Mouse (Mus musculus): Measurements from ENCODE around the gene Etd. TPM values are rescaled to one million over a fixed set of nuclear protein-coding genes. Genes with fewer than 3 reads are reported as not detected.
"Not testable (repeated sequence)": the region's sequence is repeated elsewhere in the genome, so short reads cannot be mapped to it uniquely, and the experiment has no call there.

Etd gene
- not detected in 2 replicates for polyA plus RNA-seq (2015; fragmentation: Nextera tagmentation; extraction: Ambion mirVana)

GRCm38 (mm10) chrX:53434618-53435017 is at the start of gene Etd:
Gene Etd, plus strand, starts transcription at chrX:53434918.
- 80% methylated on average over 3 of the region's 3 CpGs for WGBS
- H3K27me3 ChIP-seq (replicated peaks; ENCODE audit: control insufficient read depth, insufficient read depth, low read length): no peaks in the 10 kb centered on the region
- H3K9ac ChIP-seq (ENCODE audit: low read depth, low read length): no peak within 1 kb of the TSS
- H3K4me1 ChIP-seq (replicated peaks; ENCODE audit: control insufficient read depth, insufficient read depth, low read length): no peaks in the 10 kb centered on the region
- TF ChIP-seq CTCF (IDR thresholded peaks at IDR 0.05; ENCODE audit: low read depth): no peak
- no peaks in the 10 kb centered on the region for H3K9me3 ChIP-seq (ENCODE audit: control insufficient read depth)
- H3K27ac ChIP-seq (ENCODE audit: low read depth, low read length): no peak within 1 kb of the TSS
- no peaks in the 10 kb centered on the region for H3K36me3 ChIP-seq (ENCODE audit: control insufficient read depth, insufficient read depth)
- H3K4me3 ChIP-seq (ENCODE audit: low read depth, low read length): no peak within 1 kb of the TSS
- no peak within 1 kb of the TSS for H3K4me2 ChIP-seq (replicated peaks; ENCODE audit: low read depth)
- no peak for ATAC-seq

GRCm38 (mm10) chrX:53386362-53386761 is 48.4 kb upstream of the Etd start:
- Histone ChIP-seq H3K9ac (ENCODE audit: low read depth, low read length) (no peak overlapping the region), H3K9me3 (ENCODE audit: control insufficient read depth) (no peaks in the 10 kb centered on the region), H3K4me1 (replicated peaks; ENCODE audit: control insufficient read depth, insufficient read depth, low read length) (no peaks in the 10 kb centered on the region), H3K27ac (ENCODE audit: low read depth, low read length) (no peak overlapping the region), H3K4me2 (replicated peaks; ENCODE audit: low read depth) (no peak overlapping the region), H3K36me3 (ENCODE audit: control insufficient read depth, insufficient read depth) (no peaks in the 10 kb centered on the region), H3K4me3 (ENCODE audit: low read depth, low read length) (no peak overlapping the region), H3K27me3 (replicated peaks; ENCODE audit: control insufficient read depth, insufficient read depth, low read length) (no peaks in the 10 kb centered on the region)
- 55% methylated on average over 3 of the region's 3 CpGs for WGBS
- ATAC-seq: no peak
- no peak for TF ChIP-seq CTCF (IDR thresholded peaks at IDR 0.05; ENCODE audit: low read depth)

GRCm38 (mm10) chrX:53432888-53433287 is 1.8 kb upstream of the Etd start:
- no peak overlapping the region for H3K4me3 ChIP-seq (ENCODE audit: low read depth, low read length)
- H3K9ac ChIP-seq (ENCODE audit: low read depth, low read length): no peak overlapping the region
- no peaks in the 10 kb centered on the region for H3K9me3 ChIP-seq (ENCODE audit: control insufficient read depth)
- no peak for ATAC-seq
- no peaks in the 10 kb centered on the region for H3K27me3 ChIP-seq (replicated peaks; ENCODE audit: control insufficient read depth, insufficient read depth, low read length)
- H3K4me2 ChIP-seq (replicated peaks; ENCODE audit: low read depth): no peak overlapping the region
- H3K36me3 ChIP-seq (ENCODE audit: control insufficient read depth, insufficient read depth): no peaks in the 10 kb centered on the region
- TF ChIP-seq CTCF (IDR thresholded peaks at IDR 0.05; ENCODE audit: low read depth): peak; percentile 62
- 58% methylated on average over 1 of the region's 1 CpGs for whole genome bisulfite sequencing
- no peaks in the 10 kb centered on the region for H3K4me1 ChIP-seq (replicated peaks; ENCODE audit: control insufficient read depth, insufficient read depth, low read length)
- no peak overlapping the region for H3K27ac ChIP-seq (ENCODE audit: low read depth, low read length)

GRCm38 (mm10) chrX:53459573-53459972 is 24.9 kb downstream of the Etd start:
- WGBS: 41% methylated on average over 3 of the region's 3 CpGs
- H3K9me3 ChIP-seq (ENCODE audit: control insufficient read depth): no peaks in the 10 kb centered on the region
- no peak for ATAC-seq
- no peaks in the 10 kb centered on the region for H3K27me3 ChIP-seq (replicated peaks; ENCODE audit: control insufficient read depth, insufficient read depth, low read length)
- H3K36me3 ChIP-seq (ENCODE audit: control insufficient read depth, insufficient read depth): no peaks in the 10 kb centered on the region
- H3K4me1 ChIP-seq (replicated peaks; ENCODE audit: control insufficient read depth, insufficient read depth, low read length): no peaks in the 10 kb centered on the region
- H3K9ac ChIP-seq (ENCODE audit: low read depth, low read length): no peak overlapping the region
- H3K4me3 ChIP-seq (ENCODE audit: low read depth, low read length): no peak overlapping the region
- peak; percentile 72 for TF ChIP-seq CTCF (IDR thresholded peaks at IDR 0.05; ENCODE audit: low read depth)
- H3K4me2 ChIP-seq (replicated peaks; ENCODE audit: low read depth): no peak overlapping the region
- H3K27ac ChIP-seq (ENCODE audit: low read depth, low read length): no peak overlapping the region

GRCm38 (mm10) chrX:53464194-53464593 is 29.5 kb downstream of the Etd start:
- not testable (repeated sequence) for H3K36me3 ChIP-seq (ENCODE audit: control insufficient read depth, insufficient read depth); H3K27ac ChIP-seq (ENCODE audit: low read depth, low read length); H3K4me3 ChIP-seq (ENCODE audit: low read depth, low read length); ATAC-seq; H3K4me1 ChIP-seq (replicated peaks; ENCODE audit: control insufficient read depth, insufficient read depth, low read length); H3K9ac ChIP-seq (ENCODE audit: low read depth, low read length); H3K27me3 ChIP-seq (replicated peaks; ENCODE audit: control insufficient read depth, insufficient read depth, low read length); H3K9me3 ChIP-seq (ENCODE audit: control insufficient read depth); H3K4me2 ChIP-seq (replicated peaks; ENCODE audit: low read depth)

Other genes with a start within 250 kb of the Etd start
- gene Plac1, start 194.8 kb upstream of the Etd start, polyA plus RNA-seq (2015; fragmentation: Nextera tagmentation; extraction: Ambion mirVana): 0.54 and 0.93 TPM in 2 replicates
- gene Fam122b, start 165.1 kb upstream of the Etd start, polyA plus RNA-seq (2015; fragmentation: Nextera tagmentation; extraction: Ambion mirVana): 3.5 and 4.2 TPM in 2 replicates
- gene Fam122c, start 161.5 kb upstream of the Etd start, polyA plus RNA-seq (2015; fragmentation: Nextera tagmentation; extraction: Ambion mirVana): not detected in 2 replicates
- 69.4 and 73.8 TPM in 2 replicates for gene Mospd1, start 64.4 kb upstream of the Etd start, polyA plus RNA-seq (2015; fragmentation: Nextera tagmentation; extraction: Ambion mirVana)
- 18.0 and 22.0 TPM in 2 replicates for gene Rtl8c, start 173.1 kb downstream of the Etd start, polyA plus RNA-seq (2015; fragmentation: Nextera tagmentation; extraction: Ambion mirVana)
- not detected in 2 replicates for gene Gm14597, start 174.1 kb downstream of the Etd start, polyA plus RNA-seq (2015; fragmentation: Nextera tagmentation; extraction: Ambion mirVana)
- gene Rtl8a, start 208.8 kb downstream of the Etd start, polyA plus RNA-seq (2015; fragmentation: Nextera tagmentation; extraction: Ambion mirVana): 45.6 and 46.0 TPM in 2 replicates
- gene Rtl8b, start 235.5 kb downstream of the Etd start, polyA plus RNA-seq (2015; fragmentation: Nextera tagmentation; extraction: Ambion mirVana): 38.4 and 39.1 TPM in 2 replicates